Mouse (Mus musculus) hindlimb bud, embryonic 11.5 days (tissue): ENCODE measurements around the gene Prkab2.

Source experiments
- DNase-seq: peaks from one replicate; pipeline ENCODE4 v3.0.0-alpha.2; 2012; ENCODE audit warnings: low read depth, low spot score; ENCODE audit errors: extremely low spot score

The Prkab2 gene

DNA sequence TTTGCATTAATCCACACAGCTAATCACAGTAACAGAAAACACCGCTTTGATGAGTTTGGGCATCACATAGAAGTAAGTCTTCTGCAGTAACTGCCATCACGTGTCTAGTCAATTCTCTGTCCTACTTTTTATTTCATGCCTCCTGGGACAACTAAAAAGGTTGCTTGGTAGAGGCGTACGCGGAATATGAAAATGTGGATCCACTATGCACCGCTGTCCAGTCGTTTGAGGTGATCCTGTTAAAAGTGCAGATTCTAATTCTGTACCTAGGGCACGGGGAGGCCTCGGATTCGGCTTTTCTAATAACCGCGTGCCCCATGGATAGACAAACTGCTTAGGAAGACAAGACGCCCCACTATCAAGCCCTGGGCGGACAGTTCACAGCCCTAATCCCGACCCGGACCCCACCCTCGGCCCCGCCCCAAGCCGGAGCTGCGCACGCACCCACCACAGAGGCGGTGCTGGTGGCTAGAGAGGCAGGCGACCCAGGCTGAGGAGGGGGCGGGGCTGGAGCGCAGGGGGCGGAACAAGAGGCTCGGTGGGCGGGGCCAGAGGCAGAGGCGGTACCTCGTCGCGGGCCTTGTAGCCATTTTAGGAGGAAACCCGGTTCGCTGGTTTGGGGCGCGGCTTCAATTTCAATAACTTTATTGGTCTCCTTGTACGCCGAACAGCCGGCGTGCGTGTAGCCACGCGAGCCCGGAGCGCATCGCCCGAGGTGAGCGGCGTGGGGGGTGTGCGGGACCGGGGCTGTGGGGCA is at the start of gene Prkab2:
Gene Prkab2, plus strand, starts transcription at position 539 of the 757 bp plus-strand sequence.
- peak; percentile 78 for DNase-seq

DNA sequence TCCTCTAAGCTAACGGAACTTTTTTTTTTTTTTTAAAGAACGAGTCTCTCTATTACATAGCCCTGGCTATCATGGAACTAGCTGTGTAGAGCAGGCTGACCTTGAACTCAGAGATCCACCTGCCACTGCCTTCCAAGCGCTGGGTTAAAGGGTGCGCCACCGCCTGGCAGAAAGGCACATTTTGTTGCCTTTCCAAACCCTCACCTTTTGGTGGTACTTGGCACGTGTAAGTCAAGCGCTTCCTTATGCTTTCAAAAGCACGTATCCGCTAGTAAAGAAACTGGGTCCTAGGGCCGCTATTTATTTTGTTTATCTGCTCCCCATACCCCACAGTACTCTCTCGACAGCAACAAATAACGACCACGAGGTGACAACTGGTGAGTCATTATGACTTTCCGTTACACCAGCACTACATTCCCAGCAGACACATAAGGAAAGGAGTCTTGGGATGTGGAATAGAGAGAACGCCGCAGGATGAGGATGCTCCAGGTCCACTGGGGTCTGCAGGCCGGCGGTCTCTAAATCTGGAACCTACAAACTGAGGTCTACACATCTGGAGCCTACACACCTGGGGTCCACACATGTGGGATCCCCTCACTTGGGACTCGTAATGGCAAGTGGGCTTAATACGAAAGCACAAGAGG is 48.7 kb upstream of the Prkab2 start:
- DNase-seq, result no peak

DNA sequence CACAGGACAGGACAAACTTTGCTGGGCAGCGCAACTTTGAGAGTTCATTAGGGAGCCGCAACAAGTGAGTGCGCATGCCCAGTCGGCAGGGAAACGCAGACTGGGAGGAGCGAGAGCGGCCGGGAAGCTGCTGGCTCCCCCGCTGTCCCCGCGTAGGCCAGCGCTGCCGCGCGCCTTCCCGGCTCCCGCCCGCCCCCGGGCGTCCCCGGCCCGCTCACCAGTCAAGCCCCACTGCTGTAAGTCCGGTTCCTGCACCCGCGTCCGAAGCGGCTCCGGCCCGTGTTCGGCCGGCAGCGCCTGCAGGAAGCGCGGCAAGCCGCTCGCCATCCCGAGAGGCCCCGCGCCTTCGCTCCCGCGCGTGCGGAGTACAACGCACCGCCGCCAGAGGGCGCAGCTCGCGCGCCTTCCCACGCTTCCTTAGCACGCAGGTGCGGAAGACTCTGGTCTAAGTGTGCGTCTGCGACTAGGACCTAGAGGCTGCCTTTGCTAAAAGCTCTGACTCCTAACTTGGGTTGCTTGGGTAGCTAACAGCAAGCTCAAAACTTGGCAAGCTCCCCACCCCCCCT is 48.1 kb upstream of the Prkab2 start, which contains the start of gene Chd1l:
Gene Chd1l, minus strand, starts transcription at position 359 of the 566 bp plus-strand sequence.
- peak; percentile 62 for DNase-seq

DNA sequence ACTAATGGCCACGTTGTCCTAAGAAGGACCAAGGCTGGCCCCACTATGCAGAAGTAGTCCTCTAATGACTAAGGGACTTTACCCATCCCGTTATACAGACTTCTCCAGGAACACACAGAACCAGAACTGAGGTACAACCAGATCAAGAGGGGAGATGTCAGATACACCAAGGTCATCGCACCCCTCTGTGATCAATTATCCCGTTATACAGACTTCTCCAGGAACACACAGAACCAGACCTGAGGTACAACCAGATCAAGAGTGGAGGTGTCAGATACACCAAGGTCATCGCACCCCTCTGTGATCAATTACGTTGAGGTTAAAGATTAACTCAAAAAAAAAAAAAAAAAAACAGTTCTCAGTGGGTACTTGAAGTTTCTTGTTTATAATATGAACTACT is 47.0 kb upstream of the Prkab2 start:
- DNase-seq, result no peak

DNA sequence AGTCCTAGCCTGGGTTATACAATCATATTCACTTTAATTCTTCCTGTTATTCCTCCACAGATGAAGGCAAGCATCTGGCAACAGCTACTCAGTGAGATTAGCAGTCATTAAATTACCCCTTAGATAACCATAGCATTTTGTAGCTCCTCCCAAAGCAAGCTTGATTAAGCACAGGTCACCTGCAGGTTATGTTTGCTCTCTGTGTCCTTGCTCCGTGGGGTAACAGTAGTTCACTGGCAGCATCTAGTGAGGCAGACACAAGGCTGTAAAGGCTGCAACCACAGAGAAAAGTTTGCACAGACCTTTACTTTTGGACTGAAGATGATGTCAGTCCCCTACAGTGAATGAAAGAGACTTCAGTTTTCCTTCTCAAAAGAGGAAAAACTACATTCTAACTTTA is 42.8 kb upstream of the Prkab2 start:
- DNase-seq, result no peak

DNA sequence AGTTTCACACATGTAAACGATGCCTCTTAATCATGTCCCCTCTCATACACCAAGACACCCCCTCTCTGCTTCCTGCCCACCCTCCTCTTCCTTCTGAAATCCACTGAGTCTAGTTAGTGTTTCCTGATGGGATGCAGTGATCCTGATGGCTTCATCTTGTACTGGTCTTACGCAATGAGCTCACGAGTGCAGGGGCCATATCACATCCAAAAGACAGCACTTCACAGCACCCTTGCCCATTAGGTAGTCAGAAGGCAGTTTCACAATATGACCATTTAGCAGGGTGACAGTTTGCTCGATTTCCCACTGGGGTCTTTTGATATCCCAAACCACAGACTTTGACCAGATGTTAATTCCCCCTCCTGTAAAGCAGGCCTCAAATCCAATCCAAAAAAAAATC is 42.1 kb upstream of the Prkab2 start:
- no peak for DNase-seq

DNA sequence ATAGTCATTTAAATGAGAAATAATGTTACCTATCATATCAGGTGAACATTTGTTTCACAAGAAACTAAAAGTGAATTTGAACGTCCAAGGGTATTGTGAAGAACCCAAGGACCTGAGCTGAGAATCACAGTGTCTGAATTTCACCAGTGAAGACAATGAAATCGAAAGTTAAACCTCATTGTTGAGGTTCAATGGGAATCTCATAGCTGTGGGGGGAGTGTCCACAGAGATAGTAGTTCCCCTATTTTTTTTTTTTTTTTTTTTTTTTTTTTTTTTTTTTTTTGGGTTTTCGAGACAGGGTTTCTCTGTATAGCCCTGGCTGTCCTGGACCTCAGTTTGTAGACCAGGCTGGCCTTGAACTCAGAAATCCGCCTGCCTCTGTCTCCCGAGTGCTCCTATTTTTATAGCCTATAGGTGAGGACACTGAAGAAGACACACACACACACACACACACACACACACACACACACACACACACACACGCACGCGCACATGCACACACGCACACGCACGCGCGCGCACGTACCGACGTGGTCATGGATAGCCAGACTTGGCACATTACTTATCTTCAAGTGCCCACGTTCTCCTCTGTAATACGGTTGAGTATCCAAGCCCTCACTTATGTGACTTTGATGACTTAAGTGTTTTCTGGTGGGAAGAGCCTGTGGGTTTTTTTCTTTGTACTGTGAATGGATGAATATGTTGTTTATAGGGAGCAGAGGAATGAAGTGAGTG is 40.7 kb upstream of the Prkab2 start:
- no peak for DNase-seq

DNA sequence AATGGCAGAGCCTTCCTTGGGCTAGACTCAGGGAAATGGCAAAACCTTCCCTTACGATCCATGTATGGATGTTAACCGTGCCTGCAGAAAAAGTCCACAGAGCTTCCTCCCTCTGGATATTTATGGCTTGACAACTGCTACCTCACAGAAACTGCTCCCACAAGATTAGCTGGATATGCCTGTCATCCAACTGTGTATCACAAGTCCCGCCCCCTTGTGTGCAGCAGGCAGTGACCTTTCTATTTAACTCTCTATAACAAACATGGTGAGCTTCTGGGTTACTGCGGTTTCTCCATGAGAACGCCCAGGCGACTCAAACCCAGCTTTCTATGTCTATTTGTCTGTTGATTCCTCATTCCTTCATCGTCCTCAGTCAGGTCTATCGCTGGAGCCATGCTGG is 40.1 kb upstream of the Prkab2 start:
- no peak for DNase-seq

DNA sequence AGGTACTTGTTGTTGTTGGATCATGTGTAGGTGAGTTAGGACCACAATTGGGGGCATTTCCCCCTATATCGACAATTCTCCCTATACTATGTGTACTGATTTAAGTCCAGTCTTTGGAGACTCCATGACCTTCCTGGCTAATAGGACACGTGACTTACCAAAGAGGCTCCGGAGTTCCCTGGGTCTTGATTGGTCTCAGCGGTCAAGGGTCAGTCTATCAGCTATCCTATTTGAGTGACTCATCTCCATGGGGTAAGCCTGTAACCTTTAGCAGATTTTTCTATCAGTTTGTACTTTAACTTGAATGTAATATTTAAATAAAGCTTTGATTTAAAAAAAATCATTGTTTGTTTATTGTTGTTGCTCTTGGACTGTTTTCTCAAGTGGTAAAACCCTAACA is 37.3 kb upstream of the Prkab2 start:
- no peak for DNase-seq

DNA sequence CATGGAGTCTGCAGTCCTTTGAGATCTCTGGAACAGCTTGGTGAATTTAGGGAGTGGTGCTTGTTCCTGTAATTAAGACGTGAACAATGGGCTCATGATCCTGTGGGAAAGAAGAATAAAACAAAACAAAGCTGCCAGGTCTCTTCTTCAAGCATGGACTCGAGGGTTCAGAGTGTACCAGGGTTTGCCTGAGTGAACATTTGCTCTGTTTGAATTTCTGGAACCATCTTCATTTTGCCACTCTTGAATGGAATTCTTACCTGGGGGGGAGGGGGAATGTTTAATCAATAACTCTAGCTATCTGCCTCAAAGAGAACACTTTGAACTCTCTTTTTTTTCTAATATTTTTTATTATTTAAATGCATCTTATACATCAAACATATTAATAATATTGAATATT is 33.4 kb upstream of the Prkab2 start:
- no peak for DNase-seq

DNA sequence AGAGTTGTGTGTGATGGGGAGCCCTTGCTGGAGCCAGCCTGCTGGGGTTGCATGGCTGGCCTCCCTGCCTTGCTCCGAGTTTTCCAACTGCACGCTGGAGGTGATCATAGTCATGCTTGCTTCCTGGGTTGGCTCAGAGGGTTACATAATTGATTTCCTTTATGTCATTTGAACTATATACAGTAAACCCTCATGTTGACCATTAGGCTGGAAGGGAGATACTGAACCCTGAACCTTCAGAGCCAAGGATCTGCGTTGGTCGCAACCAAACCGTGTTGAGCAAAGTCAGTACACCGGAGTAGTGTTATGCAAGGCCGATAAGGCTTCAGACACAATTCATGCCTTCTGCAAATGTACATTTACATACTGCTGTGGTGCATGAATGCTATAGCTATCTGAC is 30.1 kb upstream of the Prkab2 start:
- no peak for DNase-seq

DNA sequence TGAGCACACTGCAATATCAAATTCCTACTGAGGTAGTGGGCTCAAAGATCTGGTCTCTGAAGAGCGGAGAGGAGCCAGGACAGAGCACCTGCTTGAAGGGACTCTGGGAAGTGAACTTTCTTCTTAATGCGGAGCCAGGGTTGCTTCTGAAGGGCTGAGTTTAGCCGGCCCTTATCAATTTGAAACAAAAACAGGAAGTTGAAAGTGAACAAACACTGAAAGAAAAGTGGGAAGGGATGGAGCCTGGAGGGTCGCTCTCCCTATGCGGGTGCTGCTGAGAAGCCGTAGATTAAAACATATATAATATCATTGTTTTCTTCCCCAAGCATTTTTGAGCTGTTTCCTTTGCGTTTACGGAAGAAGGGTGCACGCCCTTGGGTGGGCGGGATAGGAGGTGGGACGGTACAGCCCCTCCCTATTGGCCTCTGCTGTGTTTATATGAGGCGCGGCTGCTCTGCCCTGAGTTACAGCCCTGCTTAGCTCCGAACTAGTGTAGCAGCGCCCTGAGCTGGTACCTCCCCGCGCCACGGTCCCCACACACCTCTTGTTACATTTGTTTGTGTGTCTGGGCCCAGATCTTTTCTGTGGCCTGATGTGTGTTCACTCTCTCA is 29.5 kb upstream of the Prkab2 start, which contains the start of gene Fmo5:
Gene Fmo5, plus strand, starts transcription at position 414 of the 611 bp plus-strand sequence.
- DNase-seq, result no peak

DNA sequence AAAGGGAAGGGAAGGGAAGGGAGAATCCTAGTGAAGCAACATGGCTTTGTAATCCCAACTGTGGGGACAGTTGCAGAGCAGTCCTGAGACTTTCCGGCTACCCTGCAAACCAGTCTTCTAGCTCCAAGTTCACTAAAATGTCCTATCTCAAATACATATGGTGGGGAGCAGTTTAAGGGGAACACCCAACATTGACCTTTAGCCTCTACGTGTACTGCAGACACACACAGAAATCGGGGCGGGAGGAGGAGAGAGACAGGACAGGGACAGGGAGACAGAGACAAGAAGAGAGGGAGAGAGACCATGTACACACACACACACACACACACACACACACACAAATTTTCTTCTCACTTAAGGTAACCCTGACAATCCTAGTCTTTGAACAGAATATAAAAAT is 28.1 kb upstream of the Prkab2 start:
- DNase-seq, result no peak

DNA sequence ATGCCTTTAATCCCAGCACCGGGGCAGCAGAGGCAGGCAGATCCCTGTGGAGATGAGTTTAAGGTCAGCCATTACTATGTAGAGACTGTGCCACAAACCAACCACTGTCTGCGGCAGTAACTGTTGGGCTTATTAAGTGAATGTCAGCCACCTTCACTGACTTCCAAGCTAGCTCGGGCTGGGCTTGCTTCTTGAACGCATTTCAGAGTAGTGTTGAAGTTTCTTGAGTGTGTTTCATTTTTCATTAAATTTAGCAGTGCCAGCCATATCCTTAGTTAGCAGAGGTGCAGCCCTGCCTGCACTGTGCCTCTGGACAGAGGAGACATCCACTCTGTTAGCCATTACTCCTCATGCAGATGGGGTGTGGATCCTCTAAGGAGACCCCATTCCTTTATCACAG is 27.2 kb upstream of the Prkab2 start:
- DNase-seq, result no peak

DNA sequence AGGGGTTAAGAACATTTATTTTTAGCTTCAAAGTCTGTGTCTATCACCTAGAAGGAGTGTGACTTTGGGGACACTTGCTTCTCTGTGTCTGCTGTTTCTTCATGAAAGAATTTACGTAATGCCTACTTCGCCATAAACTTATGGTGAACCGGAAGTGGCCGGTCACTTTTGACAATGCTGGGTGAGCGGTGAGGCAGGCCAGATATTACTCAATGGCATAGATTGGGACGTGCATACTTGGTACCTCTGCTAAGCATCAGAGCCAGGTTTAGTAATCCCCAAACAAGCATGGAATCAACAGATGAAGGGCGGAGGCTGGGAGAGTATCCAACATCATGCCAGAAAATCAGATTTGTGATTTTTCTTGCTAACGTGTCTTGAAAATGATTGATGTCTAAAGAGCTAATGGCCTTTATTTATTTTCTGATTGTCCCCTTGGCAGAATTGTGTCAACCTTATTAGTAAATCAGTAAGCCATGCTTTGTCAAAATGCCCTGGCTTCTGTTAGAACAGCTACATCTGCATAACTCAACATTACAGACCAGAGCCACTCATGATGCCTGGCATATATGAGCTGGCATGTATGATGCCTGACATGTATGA is 26.6 kb upstream of the Prkab2 start:
- DNase-seq, result no peak

DNA sequence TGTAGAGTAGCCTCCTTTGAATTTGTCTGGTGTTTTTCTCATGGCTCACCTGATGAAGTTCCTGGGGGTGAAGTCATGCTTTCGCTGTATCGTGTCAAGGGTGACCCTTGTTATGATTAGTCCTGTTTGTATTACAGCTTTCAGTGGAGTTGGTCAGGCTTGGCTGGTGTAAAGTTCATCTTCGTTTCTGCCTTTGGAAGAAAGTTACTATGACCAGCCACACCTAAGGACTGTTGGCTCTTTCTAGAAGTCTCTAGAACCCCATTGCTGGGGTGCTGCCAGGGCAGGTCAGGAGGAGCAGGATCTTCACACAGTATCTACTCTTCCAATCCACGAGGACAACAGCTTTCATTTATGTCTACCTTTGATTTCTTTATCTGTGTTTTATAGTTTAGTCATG is 24.5 kb upstream of the Prkab2 start:
- no peak for DNase-seq

DNA sequence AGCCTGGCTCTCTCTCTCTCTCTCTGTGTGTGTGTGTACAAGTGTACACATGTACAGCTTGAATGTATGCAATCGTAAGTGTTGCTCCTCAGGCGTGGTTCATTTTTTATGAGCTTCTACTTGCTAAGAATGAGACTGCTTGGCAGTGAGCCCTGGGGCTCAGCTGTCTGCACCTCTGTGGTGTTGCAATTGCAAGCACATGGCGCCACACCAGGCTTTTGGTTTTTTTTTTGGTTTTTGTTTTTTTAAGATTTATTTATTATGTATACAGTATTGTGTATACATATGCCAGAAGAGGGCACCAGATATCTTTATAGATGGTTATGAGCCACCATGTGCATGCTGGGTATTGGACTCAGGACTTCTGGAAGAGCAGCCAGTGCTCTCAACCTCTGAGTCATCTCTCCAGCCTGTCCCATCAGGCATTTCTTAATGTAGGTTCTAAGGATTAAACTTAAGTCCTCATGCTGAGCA is 23.7 kb upstream of the Prkab2 start:
- no peak for DNase-seq

DNA sequence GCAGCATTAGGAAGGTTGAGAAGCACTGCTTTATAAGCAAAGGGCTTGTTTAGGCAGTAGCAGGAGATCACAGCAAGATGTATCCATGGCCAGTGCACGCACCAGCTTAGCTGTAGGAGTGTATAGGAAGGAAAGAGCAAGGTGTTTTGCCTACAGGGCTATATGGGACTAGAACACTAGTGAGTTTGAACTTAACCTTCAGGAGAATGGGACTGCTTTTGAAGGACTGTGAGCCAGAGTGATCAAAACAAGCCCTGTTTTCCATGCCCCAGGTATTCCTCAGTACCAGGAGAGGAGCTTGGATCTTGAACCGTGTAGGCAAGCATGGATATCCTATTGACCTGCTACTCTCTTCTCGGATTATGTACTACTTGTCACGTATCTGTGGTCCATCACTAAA is 16.6 kb upstream of the Prkab2 start:
- no peak for DNase-seq

DNA sequence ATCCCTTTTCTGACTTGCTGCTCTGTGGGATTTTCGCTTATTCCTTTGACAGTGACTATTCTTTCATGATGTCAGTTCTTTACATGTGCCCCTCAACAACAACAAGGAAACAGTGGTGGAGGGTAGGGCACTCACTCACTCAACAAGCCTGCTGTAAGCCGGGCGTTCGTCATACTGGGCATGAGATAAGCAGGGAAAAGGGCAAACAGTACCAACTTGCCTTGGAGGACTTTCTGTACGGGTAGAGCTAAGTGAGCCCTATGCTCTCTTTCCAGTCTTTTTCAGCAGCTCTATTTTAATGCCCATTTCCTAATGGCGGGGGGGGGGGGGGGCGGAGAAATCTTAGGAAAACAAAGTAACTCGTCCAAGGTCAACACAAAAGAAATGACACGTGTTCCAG is 16.0 kb upstream of the Prkab2 start:
- no peak for DNase-seq

DNA sequence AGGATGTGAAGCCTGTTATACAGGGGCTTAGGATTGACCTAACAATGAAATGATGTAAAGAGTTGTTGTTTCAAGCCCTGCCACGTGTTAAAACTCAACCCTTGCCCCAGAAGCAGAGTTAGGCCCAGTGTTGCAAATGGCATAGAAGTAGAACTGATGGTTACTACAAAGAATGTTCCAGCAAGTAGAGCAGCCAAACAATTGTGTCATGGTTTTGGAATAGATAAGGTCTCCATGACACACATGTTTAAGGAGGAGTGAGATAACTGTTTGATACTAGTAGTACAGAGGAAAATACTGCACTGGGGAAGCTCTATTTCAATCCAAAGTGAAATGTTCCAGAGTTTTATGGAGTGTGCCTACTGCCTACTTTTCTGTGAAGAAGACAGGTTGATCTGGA is 9.5 kb upstream of the Prkab2 start:
- DNase-seq, result no peak

DNA sequence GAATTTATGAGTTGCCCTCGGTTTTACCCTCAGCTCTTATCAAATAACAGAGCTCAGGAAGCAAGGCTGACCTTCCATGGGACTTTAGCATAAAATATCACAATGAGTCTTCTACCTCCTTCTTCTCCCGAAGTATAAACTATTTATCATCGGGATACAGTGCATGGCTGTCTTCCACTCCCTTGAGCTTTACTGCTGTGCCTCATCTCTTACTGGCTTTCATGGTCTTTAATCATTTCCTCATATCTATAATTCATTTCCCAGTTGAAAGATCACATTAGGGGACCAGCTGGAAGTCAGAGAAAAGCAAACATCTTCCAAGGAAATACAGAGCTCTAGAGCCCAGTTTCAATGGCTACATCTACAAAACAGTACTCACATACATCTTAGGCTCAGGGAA is 9.0 kb upstream of the Prkab2 start:
- no peak for DNase-seq
